Mouse (Mus musculus) B cell, adult 2 months (primary cell): Measurements from ENCODE around the gene Gm17677.

Experiments
- DNase-seq, 2 experiments: peaks; one replicate each; pipeline ENCODE4 v3.0.0; 2022

The Gm17677 gene

GRCm38 (mm10) chr9:35740749-35741148, at the start of gene Gm17677:
Gm17677 (plus strand) TSS chr9:35741049.
- DNase-seq, result no peak

GRCm38 (mm10) chr9:35691924-35692323, 48.9 kb upstream of the Gm17677 start:
- DNase-seq, result no peak

DNA sequence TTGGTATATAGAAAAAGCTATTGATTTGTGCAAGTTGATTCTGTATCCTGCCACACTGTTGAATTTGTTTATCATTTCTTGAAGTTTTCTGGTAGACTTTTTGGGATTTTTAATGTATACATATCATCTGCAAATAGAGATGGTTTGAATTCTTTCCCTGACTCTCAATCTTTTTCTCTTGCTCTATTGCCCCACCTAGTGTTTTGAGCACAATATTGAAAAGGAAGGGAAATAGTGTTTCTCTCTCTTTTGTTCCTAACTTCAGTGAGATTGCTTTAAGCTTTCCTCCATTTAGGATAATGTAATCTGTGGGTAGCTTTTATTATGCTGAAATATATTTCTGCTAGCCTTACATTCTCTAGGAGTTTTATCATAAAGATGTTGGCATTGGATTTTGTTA, 33.6 kb upstream of the Gm17677 start:
- no peak for DNase-seq

GRCm38 (mm10) chr9:35756843-35757242, 16.0 kb downstream of the Gm17677 start:
- no peak for DNase-seq

DNA sequence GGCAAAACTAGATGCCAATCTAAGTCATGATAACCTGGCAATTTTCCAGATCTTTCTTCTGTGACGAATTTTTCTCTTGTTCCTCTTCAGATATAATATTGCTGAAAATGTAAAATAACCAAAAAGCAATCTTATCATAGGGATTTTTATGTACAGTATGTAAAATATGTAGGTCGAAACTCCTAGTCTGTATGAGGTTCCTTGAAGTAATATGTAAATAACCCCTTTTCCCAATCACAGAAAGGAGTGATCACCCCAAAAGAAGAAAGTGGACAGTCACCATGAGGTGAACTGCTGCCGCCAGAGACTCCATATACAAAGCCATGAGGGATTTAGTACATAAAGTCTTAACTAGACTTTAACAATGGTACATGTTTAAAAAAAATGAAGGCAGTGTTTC, 37.2 kb downstream of the Gm17677 start, which contains the start of gene Gm17727:
Gm17727 (minus strand) TSS at position 101 of the 400 bp plus-strand sequence.
- no peak for DNase-seq

GRCm38 (mm10) chr9:35790001-35790400, 49.2 kb downstream of the Gm17677 start, which contains the start of the genes Gm27235 and D730048I06Rik:
Gm27235 (minus strand) TSS chr9:35790101.
D730048I06Rik (minus strand) TSS chr9:35790112.
- no peak for DNase-seq
